Mouse (Mus musculus): Measurements from ENCODE around the gene Rpl31.
A peak's percentile ranks its signal among the peaks of the same experiment; 100 is the strongest.

Rpl31 gene

GRCm38 (mm10) chr1:39367601-39368266, at the start of gene Rpl31:
Rpl31 (plus strand) TSS chr1:39367842.
- peak; percentile 98 for DNase-seq (ENCODE audit: low read depth, low spot score)

- no peak for DNase-seq (ENCODE audit: low read depth, low spot score)
Measured at GRCm38 (mm10) chr1:39317935-39318334, 49.7 kb upstream of the Rpl31 start.

GRCm38 (mm10) chr1:39318870-39319269, 48.8 kb upstream of the Rpl31 start:
- no peak for DNase-seq (ENCODE audit: low read depth, low spot score)

- no peak for DNase-seq (ENCODE audit: low read depth, low spot score)
Measured at GRCm38 (mm10) chr1:39321954-39322353, 45.7 kb upstream of the Rpl31 start.

GRCm38 (mm10) chr1:39325228-39325627, 42.4 kb upstream of the Rpl31 start:
- no peak for DNase-seq (ENCODE audit: low read depth, low spot score)

GRCm38 (mm10) chr1:39327546-39327945, 40.1 kb upstream of the Rpl31 start:
- no peak for DNase-seq (ENCODE audit: low read depth, low spot score)

GRCm38 (mm10) chr1:39330857-39331594, 36.6 kb upstream of the Rpl31 start:
- no peak for DNase-seq (ENCODE audit: low read depth, low spot score)

GRCm38 (mm10) chr1:39332456-39332855, 35.2 kb upstream of the Rpl31 start:
- DNase-seq (ENCODE audit: low read depth, low spot score): no peak

- DNase-seq (ENCODE audit: low read depth, low spot score): no peak
Measured at GRCm38 (mm10) chr1:39335561-39336196, 32.0 kb upstream of the Rpl31 start.

GRCm38 (mm10) chr1:39336788-39337187, 30.9 kb upstream of the Rpl31 start:
- DNase-seq (ENCODE audit: low read depth, low spot score): no peak

GRCm38 (mm10) chr1:39338831-39339230, 28.8 kb upstream of the Rpl31 start:
- DNase-seq (ENCODE audit: low read depth, low spot score): no peak

GRCm38 (mm10) chr1:39339455-39339854, 28.2 kb upstream of the Rpl31 start:
- DNase-seq (ENCODE audit: low read depth, low spot score): no peak

- DNase-seq (ENCODE audit: low read depth, low spot score): no peak
Measured at GRCm38 (mm10) chr1:39340156-39340555, 27.5 kb upstream of the Rpl31 start.

- peak; percentile 82 for DNase-seq (ENCODE audit: low read depth, low spot score)
Measured at GRCm38 (mm10) chr1:39340647-39341046, 27.0 kb upstream of the Rpl31 start.

- no peak for DNase-seq (ENCODE audit: low read depth, low spot score)
Measured at GRCm38 (mm10) chr1:39341807-39342206, 25.8 kb upstream of the Rpl31 start.

- no peak for DNase-seq (ENCODE audit: low read depth, low spot score)
Measured at GRCm38 (mm10) chr1:39343242-39343641, 24.4 kb upstream of the Rpl31 start.

- peak; percentile 9 for DNase-seq (ENCODE audit: low read depth, low spot score)
Measured at GRCm38 (mm10) chr1:39344981-39345600, 22.6 kb upstream of the Rpl31 start.

GRCm38 (mm10) chr1:39349001-39349400, 18.6 kb upstream of the Rpl31 start:
- DNase-seq (ENCODE audit: low read depth, low spot score): no peak

- DNase-seq (ENCODE audit: low read depth, low spot score): no peak
Measured at GRCm38 (mm10) chr1:39349427-39349826, 18.2 kb upstream of the Rpl31 start.

GRCm38 (mm10) chr1:39361754-39362514, 5.7 kb upstream of the Rpl31 start:
- no peak for DNase-seq (ENCODE audit: low read depth, low spot score)

GRCm38 (mm10) chr1:39362515-39362893, 5.1 kb upstream of the Rpl31 start:
- no peak for DNase-seq (ENCODE audit: low read depth, low spot score)

- no peak for DNase-seq (ENCODE audit: low read depth, low spot score)
Measured at GRCm38 (mm10) chr1:39365562-39365961, 2.1 kb upstream of the Rpl31 start.

Data from CD4-positive, CD25-positive, alpha-beta regulatory T cell, adult 2 months (primary cell).